Mouse (Mus musculus): Measurements from ENCODE around the gene Il27.

- TF ChIP-seq CTCF (IDR thresholded peaks at IDR 0.05; ENCODE audit: control insufficient read depth, insufficient read depth, insufficient replicate concordance, low read depth, low read length), result peak; percentile 19; the same call in 1 of the 2 replicates
- TF ChIP-seq POLR2A (IDR thresholded peaks at IDR 0.05; ENCODE audit: control insufficient read depth, low read depth, low read length), result no peak
These were observed 22.0 kb upstream of the Il27 start for GRCm38 (mm10) chr7:126616707-126617106.
